Mouse (Mus musculus) fibroblast of lung, adult 2 months (primary cell): ENCODE measurements at regions not wholly inside any gene's neighbourhood (a gene's known extent, or its start where the extent isn't known, plus 50 kb on each side); places are given as distances from the start of the nearest gene placed in this dataset.

Experiments used
- DNase-seq: peaks from one replicate; pipeline ENCODE4 v3.0.0-alpha.2; 2011; ENCODE audit warnings: low read depth

DNA sequence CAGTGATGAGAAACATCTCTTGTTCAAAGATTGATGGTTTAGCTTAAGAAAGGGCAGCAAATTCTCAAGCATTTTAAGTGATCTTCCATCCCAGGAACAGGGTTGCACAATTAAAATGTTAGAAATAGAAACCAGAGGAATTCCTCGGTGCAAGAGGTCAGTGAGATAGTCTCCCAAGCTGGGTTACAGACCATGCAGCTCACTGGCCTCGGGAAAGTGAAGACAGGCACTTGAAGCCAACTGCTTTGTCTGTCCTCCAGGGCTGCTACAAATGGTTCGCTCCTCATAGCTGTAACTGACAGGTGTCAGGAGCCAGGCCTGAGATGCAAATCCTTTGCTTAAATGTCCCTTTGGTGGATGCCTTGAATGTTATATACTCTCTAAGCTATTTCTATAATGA, 306.2 kb upstream of the Jag1 start:
- peak; percentile 20 for DNase-seq

- DNase-seq, result no peak
These were observed 303.2 kb upstream of the Jag1 start for GRCm38 (mm10) chr2:137419678-137420077.

GRCm38 (mm10) chr2:137417691-137418090, 301.2 kb upstream of the Jag1 start:
- DNase-seq, result no peak

- peak; percentile 18 for DNase-seq
These were observed 297.0 kb upstream of the Jag1 start for GRCm38 (mm10) chr2:137413432-137413831.

DNA sequence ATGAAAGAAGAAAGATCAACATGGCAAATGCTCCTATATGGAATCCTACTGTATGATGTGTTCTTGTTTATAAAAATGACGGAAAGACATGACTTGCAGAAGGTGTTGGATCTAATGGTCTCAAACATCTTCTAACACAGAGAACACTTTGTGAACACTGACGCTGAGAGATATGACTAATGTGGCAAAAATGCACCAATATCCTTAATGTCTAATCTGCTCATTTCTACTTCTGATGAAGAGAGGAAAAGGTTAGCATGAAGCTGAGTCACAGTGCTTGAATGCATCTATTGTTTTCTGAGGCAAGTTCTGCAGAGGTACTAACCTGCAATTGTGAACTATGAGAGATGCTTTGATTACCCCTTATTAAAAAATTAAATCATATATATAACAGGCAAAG, 293.2 kb upstream of the Jag1 start:
- peak; percentile 20 for DNase-seq

DNA sequence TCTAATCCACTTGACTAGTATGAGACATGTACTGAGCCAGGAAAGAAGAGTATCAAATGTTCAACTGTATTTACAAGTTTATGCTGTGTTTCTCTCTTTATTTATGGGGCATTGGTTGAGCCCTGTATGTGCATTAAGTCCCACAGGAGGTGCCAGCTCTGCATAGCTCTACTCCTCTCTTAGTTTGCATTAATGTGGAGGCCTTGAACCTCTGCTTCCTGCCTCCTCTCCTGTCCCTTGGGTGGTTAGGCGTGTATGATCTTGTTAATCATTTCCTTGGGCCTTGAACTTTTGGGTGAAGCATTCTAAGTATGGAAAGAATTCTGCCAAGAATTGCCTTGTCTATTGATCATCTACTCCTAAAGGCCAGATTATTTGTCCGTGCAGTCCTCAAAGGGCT, 291.9 kb upstream of the Jag1 start:
- no peak for DNase-seq

- DNase-seq, result no peak
These were observed 277.0 kb upstream of the Jag1 start for GRCm38 (mm10) chr2:137393486-137393885.

DNA sequence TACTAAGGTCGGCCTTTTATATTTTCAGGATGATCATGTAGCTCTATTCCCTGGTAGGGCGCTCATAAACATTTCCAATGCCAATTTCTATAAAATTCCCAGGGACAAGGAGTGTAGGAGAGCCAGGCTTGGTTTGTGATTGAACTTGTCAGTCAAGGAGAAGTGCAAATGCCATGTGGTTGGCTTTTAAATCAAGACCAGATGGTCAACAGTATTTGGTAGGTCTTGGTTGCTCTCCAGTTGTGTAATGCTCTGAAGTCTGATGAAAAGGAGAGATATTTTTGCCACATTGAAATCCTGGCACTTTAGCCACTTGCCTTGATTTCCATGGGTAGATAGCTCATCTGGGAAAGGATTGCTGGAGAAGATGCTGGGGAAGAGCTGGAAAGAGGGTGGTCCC, 263.4 kb upstream of the Jag1 start:
- peak; percentile 40 for DNase-seq

GRCm38 (mm10) chr2:137375346-137375745, 258.9 kb upstream of the Jag1 start:
- no peak for DNase-seq

GRCm38 (mm10) chr2:137371062-137371461, 254.6 kb upstream of the Jag1 start:
- DNase-seq, result peak; percentile 39

- DNase-seq, result no peak
These were observed 246.6 kb upstream of the Jag1 start for GRCm38 (mm10) chr2:137363006-137363405.

- peak; percentile 27 for DNase-seq
These were observed 240.8 kb upstream of the Jag1 start for GRCm38 (mm10) chr2:137357181-137357738.

DNA sequence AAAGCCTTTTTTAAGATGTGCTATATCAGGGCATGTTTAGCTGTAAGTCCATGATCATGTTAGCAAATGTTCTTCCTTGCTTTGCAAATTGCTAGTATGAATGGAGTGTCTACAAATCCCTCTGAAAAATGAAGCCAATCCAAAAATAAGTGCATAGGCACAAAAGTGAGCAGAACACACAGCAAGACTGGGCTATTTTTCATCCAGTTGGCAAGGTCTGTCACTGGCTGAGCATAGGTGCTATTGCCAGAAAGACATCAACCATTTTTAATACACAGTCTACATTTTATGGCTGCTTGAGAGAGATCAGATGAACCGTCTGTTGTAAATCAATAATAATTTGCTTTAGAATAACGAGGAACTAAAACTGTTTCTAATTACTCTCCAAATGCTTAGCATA, 227.3 kb upstream of the Jag1 start:
- DNase-seq, result no peak

DNA sequence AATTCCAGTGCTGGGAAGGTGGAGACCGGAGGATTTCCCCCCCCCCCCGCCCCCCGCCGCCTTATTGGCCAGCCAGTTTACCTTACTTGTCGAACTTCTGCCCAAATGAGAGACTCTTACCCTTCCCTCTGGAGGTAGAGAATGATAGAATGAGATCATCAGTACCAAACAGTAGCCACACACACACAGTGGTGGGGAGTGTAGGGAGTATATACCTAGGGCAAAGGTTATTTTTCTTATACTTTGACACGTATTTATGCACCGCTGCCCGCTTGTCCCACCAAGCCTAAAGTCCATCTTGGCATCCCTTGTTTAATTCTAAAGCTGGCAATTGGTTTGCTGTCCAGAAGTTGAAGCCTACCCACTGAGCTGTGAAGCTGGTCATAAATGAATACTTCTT, 213.6 kb upstream of the Jag1 start:
- DNase-seq, result no peak

DNA sequence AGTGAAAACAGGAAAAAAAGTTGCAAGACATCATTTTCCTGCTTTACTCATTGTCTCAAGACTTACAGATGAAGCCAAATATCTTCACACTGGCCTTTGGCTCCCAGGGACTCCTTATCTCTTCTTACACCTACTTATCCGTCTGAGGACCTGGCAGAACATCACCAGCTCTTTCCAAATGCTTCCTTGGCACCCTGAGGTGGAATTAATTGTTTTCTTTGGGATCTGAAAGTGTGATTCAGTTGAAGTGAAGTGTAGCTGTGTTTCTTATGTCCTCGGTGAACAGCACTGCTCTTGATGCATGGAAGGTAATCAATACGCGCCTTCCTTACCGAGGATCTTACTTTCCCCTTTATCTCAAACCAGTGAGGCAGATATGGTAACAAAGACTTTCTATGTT, 207.0 kb upstream of the Jag1 start:
- no peak for DNase-seq

DNA sequence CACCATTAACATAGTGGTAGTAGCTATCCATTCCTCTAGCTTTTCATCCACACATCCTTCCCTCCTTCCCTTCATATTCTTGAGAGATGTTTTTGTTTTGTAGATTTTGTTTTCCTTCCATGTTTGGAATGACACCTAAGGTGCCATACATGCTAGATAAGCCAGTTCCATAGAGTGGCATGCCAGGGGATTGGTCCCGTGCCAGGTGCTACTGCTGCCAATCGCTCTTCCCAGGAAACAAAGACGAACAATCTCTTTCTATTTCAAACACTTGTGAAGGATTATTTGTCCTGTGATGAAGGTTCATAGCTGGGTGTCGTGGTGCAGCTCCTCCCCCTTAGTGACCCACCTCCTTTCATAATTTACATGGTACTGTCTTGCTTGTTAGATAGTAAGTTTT, 194.1 kb upstream of the Jag1 start:
- no peak for DNase-seq

DNA sequence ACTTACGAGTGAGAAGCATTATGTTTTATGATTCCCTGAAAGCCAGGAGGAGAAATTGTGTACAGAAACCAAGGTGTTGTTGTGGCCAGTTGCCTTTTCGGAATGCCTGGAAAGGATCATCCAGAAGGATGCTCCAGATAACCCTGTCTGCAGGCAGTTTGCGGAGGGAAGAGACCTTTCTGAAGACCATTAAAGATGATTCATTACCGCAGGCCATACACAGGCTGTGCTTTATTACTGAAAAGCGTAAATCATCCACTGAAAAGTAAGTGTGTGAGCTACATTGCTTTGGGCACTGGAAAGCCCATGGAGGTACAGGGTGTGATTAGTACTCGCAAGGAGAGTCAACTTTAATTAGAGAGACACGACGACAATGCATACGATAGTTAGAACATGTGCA, 191.7 kb upstream of the Jag1 start:
- DNase-seq, result no peak

- no peak for DNase-seq
These were observed 185.2 kb upstream of the Jag1 start for GRCm38 (mm10) chr2:137301474-137302267.

DNA sequence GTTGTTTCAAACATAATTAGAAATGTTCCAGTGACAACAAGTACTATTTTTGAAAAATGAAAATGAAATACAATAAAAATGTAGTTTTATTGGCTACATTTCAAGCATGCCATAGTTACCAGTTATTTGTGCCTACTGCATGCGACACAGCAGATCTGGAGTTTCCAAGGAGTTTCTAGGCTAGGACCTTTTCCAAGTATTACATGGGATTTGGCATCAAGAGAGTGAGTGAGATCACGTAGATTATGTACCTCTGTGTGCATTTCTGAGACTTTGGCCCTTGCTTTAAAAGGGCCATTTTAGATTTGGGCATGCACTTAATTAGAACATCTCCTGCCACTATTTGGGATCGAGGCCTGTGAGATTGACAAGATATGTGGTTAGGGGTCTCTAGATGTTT, 172.8 kb upstream of the Jag1 start:
- DNase-seq, result no peak

- no peak for DNase-seq
These were observed 155.2 kb upstream of the Jag1 start for GRCm38 (mm10) chr2:137271575-137272180.

DNA sequence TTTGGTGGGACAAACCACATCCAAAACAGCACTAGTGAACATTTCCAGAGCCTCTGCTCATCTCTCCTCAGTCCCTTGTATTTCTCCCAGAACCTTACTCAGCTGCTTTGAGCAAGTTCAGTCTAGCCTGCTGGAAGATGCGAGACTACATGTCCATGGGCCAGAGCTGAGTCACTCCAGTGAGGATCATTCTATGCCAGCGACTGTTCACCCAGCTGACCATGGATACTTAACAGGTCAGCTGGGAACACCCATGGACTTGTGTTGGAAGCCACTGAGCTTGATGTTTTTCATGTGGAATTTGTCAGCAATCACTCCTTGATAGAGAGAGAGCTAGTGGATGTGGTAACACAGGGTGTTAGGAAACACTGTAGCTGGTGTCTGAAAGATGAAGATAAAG, 146.5 kb upstream of the Jag1 start:
- DNase-seq, result peak; percentile 57

GRCm38 (mm10) chr2:137257847-137258515, 141.5 kb upstream of the Jag1 start:
- no peak for DNase-seq

GRCm38 (mm10) chr2:137247931-137248330, 131.5 kb upstream of the Jag1 start:
- DNase-seq, result no peak
